Mouse (Mus musculus): Measurements from ENCODE around the gene Necab3. TPM values are rescaled to one million over a fixed set of nuclear protein-coding genes. Genes with fewer than 3 reads are reported as not detected.

Gene Necab3
- polyA plus RNA-seq, 1 experiment, result 14.8 TPM

DNA sequence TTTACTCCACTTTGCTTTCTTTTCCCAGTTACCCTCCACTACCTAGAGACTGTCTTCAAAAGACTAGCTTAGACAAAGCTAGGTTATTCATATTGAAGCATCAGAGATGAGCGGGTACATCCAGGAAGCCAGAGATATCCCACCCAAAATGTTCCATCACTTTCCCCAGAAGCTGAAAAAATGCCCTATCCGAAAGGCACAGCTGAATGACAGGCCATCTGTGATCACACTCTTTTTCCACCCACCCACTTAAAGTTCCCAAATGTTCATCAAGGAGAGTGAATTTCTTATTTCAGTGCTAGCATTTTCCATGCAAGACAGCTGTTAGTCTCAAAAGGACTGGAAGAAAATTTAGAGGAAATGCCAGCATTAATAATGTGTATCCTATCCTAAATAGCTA, 33.4 kb downstream of the Necab3 start:
- TF ChIP-seq POLR2A (IDR thresholded peaks at IDR 0.05; ENCODE audit: control insufficient read depth, extremely low read depth, insufficient read depth, low read length, poor library complexity) (no peak), CTCF (IDR thresholded peaks at IDR 0.05; ENCODE audit: borderline replicate concordance, control insufficient read depth, extremely low read depth, insufficient read depth, low read length, poor library complexity) (no peak)
- no peak for DNase-seq
- H3K36me3 ChIP-seq (ENCODE audit: control insufficient read depth, insufficient read depth, low read length), result peaks cover 31% of the 10 kb centered on the region
- H3K4me1 ChIP-seq (replicated peaks; ENCODE audit: control insufficient read depth, insufficient read depth, low read length), result no peaks in the 10 kb centered on the region
- 99% methylated on average over 2 of the region's 2 CpGs for WGBS
- no peaks in the 10 kb centered on the region for H3K27me3 ChIP-seq (ENCODE audit: control insufficient read depth, insufficient read depth, low read length)
- no peak overlapping the region for H3K27ac ChIP-seq (ENCODE audit: control insufficient read depth, insufficient read depth, low read length)
- no peak overlapping the region for H3K4me3 ChIP-seq (ENCODE audit: control insufficient read depth, insufficient read depth, low read length)

DNA sequence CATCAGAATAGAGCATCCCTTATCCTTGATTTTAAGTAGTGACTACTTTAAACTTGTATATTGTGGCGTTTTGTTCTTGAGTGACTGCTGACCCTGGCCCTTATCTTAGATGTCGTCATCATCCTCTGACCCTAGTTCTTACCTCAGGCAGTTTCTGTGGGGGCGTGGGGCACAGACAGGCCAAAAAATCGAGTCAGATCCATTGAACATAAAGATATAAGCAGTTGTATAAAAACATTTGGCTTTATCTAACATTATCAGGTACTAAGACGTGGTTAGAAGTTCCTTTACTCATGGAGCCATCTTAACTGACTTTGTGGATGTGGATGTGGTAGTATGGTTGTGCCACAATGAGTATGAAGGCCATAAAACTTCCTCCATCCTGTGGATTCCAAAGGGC, 36.4 kb downstream of the Necab3 start:
- no peaks in the 10 kb centered on the region for H3K27me3 ChIP-seq (ENCODE audit: control insufficient read depth, insufficient read depth, low read length)
- TF ChIP-seq POLR2A (IDR thresholded peaks at IDR 0.05; ENCODE audit: control insufficient read depth, extremely low read depth, insufficient read depth, low read length, poor library complexity), result no peak
- TF ChIP-seq CTCF (IDR thresholded peaks at IDR 0.05; ENCODE audit: borderline replicate concordance, control insufficient read depth, extremely low read depth, insufficient read depth, low read length, poor library complexity), result no peak
- DNase-seq, result no peak
- no peaks in the 10 kb centered on the region for H3K4me1 ChIP-seq (replicated peaks; ENCODE audit: control insufficient read depth, insufficient read depth, low read length)
- no peak overlapping the region for H3K4me3 ChIP-seq (ENCODE audit: control insufficient read depth, insufficient read depth, low read length)
- 86% methylated on average over 5 of the region's 5 CpGs for WGBS
- H3K36me3 ChIP-seq (ENCODE audit: control insufficient read depth, insufficient read depth, low read length), result peaks cover 41% of the 10 kb centered on the region
- H3K27ac ChIP-seq (ENCODE audit: control insufficient read depth, insufficient read depth, low read length), result no peak overlapping the region

DNA sequence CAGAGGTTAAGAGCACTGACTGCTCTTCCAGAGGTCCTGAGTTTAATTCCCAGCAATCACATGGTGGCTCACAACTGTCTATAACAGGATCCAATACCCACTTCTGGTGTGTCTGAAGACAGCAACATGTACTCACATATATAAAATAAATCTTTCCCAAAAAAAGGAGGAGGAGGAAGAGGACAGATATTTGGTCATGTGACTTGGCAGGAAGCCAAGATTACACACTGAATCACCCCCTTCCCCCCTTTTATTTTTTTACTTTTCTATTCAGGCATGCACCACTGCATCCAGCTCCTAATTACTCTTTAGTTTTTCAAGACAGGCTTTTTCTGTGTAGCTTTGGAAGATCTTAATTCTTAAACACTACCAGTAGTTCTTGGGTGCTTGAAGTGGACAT, 37.2 kb downstream of the Necab3 start:
- TF ChIP-seq POLR2A (IDR thresholded peaks at IDR 0.05; ENCODE audit: control insufficient read depth, extremely low read depth, insufficient read depth, low read length, poor library complexity) (no peak), CTCF (IDR thresholded peaks at IDR 0.05; ENCODE audit: borderline replicate concordance, control insufficient read depth, extremely low read depth, insufficient read depth, low read length, poor library complexity) (no peak)
- no peak overlapping the region for H3K4me3 ChIP-seq (ENCODE audit: control insufficient read depth, insufficient read depth, low read length)
- no peaks in the 10 kb centered on the region for H3K27me3 ChIP-seq (ENCODE audit: control insufficient read depth, insufficient read depth, low read length)
- no peaks in the 10 kb centered on the region for H3K4me1 ChIP-seq (replicated peaks; ENCODE audit: control insufficient read depth, insufficient read depth, low read length)
- DNase-seq, result no peak
- no peak overlapping the region for H3K27ac ChIP-seq (ENCODE audit: control insufficient read depth, insufficient read depth, low read length)
- H3K36me3 ChIP-seq (ENCODE audit: control insufficient read depth, insufficient read depth, low read length), result peaks cover 41% of the 10 kb centered on the region

DNA sequence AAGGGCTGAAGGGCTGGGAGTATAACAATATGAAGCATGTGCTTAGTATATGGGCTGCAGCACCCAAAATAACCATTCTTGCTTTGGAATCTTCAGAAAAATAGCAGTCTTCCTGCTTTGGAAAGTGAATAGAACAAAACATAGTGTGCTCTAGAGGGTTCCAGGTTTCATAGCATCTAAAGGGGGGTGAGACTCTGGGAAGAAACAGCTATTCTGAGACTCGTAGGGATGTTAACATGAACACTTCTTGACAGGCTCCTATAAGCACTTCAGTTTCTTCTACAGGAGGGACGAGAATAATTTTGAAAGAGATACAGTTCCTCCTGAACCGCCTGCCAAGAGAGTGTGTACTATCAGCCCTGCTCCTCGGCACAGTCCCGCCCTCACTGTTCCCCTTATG, 41.3 kb downstream of the Necab3 start:
- DNase-seq, result no peak
- peaks cover 15% of the 10 kb centered on the region; the same call in 1 of the 2 replicates for H3K36me3 ChIP-seq (ENCODE audit: control insufficient read depth, insufficient read depth, low read length)
- no peaks in the 10 kb centered on the region for H3K4me1 ChIP-seq (replicated peaks; ENCODE audit: control insufficient read depth, insufficient read depth, low read length)
- no peaks in the 10 kb centered on the region for H3K27me3 ChIP-seq (ENCODE audit: control insufficient read depth, insufficient read depth, low read length)
- TF ChIP-seq CTCF (IDR thresholded peaks at IDR 0.05; ENCODE audit: borderline replicate concordance, control insufficient read depth, extremely low read depth, insufficient read depth, low read length, poor library complexity), result no peak
- TF ChIP-seq POLR2A (IDR thresholded peaks at IDR 0.05; ENCODE audit: control insufficient read depth, extremely low read depth, insufficient read depth, low read length, poor library complexity), result no peak
- no peak overlapping the region for H3K4me3 ChIP-seq (ENCODE audit: control insufficient read depth, insufficient read depth, low read length)
- WGBS, result 94% methylated on average over 5 of the region's 5 CpGs
- no peak overlapping the region for H3K27ac ChIP-seq (ENCODE audit: control insufficient read depth, insufficient read depth, low read length)

DNA sequence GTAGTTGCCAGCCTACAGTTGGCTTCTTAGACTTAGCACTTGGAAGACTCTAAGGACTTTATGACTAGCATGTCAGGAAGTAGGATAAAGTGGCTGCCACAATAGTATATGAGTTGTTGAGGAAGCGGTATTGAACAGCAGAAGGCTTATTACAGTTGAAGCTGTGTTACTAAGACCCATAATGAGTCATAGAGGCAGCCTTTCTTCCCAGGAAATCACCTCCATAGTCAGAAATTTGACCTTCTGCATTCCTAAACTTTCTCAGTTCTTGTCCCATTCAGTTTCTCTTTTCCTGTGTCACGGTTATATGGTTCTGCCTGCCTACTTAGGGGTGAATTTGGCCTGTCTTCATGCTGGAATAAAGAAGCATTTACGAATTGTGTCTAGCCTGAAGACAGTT, 41.7 kb downstream of the Necab3 start:
- H3K36me3 ChIP-seq (ENCODE audit: control insufficient read depth, insufficient read depth, low read length), result peaks cover 15% of the 10 kb centered on the region; the same call in 1 of the 2 replicates
- WGBS, result 96% methylated on average over 3 of the region's 3 CpGs

DNA sequence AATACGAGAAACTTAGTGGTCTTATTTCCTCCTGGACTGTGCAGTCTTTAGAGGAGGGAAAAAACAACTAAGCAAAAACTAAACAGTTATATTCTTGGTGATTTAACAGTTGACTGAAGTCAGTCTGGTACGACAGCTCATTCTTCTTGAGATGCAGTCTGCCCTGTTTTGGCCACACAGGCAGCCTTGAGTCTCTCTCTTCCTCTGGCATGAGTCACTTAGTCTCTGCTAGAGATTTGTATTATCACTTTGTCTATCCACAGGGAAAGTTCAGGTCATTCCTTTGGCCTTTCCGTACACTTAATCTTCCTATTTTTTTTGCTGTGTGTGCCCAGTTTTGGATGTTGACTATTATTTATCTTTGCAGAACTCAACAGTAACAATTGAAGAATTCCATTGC, 48.5 kb downstream of the Necab3 start:
- TF ChIP-seq CTCF (IDR thresholded peaks at IDR 0.05; ENCODE audit: borderline replicate concordance, control insufficient read depth, extremely low read depth, insufficient read depth, low read length, poor library complexity) (no peak), POLR2A (IDR thresholded peaks at IDR 0.05; ENCODE audit: control insufficient read depth, extremely low read depth, insufficient read depth, low read length, poor library complexity) (no peak)
- H3K36me3 ChIP-seq (ENCODE audit: control insufficient read depth, insufficient read depth, low read length), result peaks cover 18% of the 10 kb centered on the region; the same call in 1 of the 2 replicates
- 96% methylated on average over 3 of the region's 3 CpGs for WGBS

More for the DNA sequence above, 41.7 kb downstream of the Necab3 start:
- Histone ChIP-seq H3K4me1 (replicated peaks; ENCODE audit: control insufficient read depth, insufficient read depth, low read length) (no peaks in the 10 kb centered on the region), H3K27me3 (ENCODE audit: control insufficient read depth, insufficient read depth, low read length) (no peaks in the 10 kb centered on the region), H3K4me3 (ENCODE audit: control insufficient read depth, insufficient read depth, low read length) (no peak overlapping the region), H3K27ac (ENCODE audit: control insufficient read depth, insufficient read depth, low read length) (no peak overlapping the region)
- DNase-seq, result no peak
- TF ChIP-seq POLR2A (IDR thresholded peaks at IDR 0.05; ENCODE audit: control insufficient read depth, extremely low read depth, insufficient read depth, low read length, poor library complexity) (no peak), CTCF (IDR thresholded peaks at IDR 0.05; ENCODE audit: borderline replicate concordance, control insufficient read depth, extremely low read depth, insufficient read depth, low read length, poor library complexity) (no peak)

DNA sequence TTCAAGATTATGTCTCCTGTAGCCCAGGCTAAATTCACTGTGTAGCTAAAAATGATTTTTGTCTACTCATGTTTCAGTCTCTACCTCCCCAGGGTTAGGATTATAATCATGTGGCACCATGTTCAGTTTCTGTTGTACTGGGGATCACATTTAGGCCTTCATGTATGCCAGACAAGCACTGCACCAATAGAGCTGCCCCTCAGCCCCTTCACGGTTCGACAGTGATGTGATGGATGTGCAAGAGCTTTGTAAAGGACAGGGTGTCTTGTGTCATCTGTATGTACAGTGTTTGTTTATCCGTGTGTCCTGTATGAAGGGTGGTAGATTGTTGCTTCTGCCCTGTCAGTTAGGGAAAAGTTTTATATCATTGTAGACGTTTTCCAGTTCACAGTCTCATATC, 50.2 kb downstream of the Necab3 start:
- H3K4me1 ChIP-seq (replicated peaks; ENCODE audit: control insufficient read depth, insufficient read depth, low read length), result no peaks in the 10 kb centered on the region
- H3K27ac ChIP-seq (ENCODE audit: control insufficient read depth, insufficient read depth, low read length), result no peak overlapping the region
- no peaks in the 10 kb centered on the region for H3K27me3 ChIP-seq (ENCODE audit: control insufficient read depth, insufficient read depth, low read length)
- DNase-seq, result no peak
- WGBS, result 94% methylated on average over 4 of the region's 4 CpGs
- TF ChIP-seq CTCF (IDR thresholded peaks at IDR 0.05; ENCODE audit: borderline replicate concordance, control insufficient read depth, extremely low read depth, insufficient read depth, low read length, poor library complexity) (no peak), POLR2A (IDR thresholded peaks at IDR 0.05; ENCODE audit: control insufficient read depth, extremely low read depth, insufficient read depth, low read length, poor library complexity) (no peak)
- no peak overlapping the region for H3K4me3 ChIP-seq (ENCODE audit: control insufficient read depth, insufficient read depth, low read length)
- peaks cover 25% of the 10 kb centered on the region; the same call in 1 of the 2 replicates for H3K36me3 ChIP-seq (ENCODE audit: control insufficient read depth, insufficient read depth, low read length)

More for the DNA sequence above, 48.5 kb downstream of the Necab3 start:
- DNase-seq, result no peak
- no peaks in the 10 kb centered on the region for H3K27me3 ChIP-seq (ENCODE audit: control insufficient read depth, insufficient read depth, low read length)
- H3K4me1 ChIP-seq (replicated peaks; ENCODE audit: control insufficient read depth, insufficient read depth, low read length), result no peaks in the 10 kb centered on the region
- no peak overlapping the region for H3K4me3 ChIP-seq (ENCODE audit: control insufficient read depth, insufficient read depth, low read length)
- H3K27ac ChIP-seq (ENCODE audit: control insufficient read depth, insufficient read depth, low read length), result no peak overlapping the region

All from thymus, adult 2 months (tissue).